Mouse (Mus musculus) lung, embryonic 15.5 days (tissue): ENCODE results near the gene Scmh1. TPM values are rescaled to one million over a fixed set of nuclear protein-coding genes. Genes with fewer than 3 reads are reported as not detected.

Experiments
- ATAC-seq: fragments of 200-750 bp; cut with Nextera tagmentation; 2 replicates; pipeline ENCODE4 v1.8.0; 2017; ENCODE audit warnings: moderate number of reproducible peaks, borderline replicate concordance; ENCODE audit not compliant: low FRiP score, low TSS enrichment; ENCODE audit errors: extremely low read depth
- H3K27ac ChIP-seq: fragments of 300-500 bp; sonication (generic); 2 replicates; pipeline ENCODE4 v1.5.1; 2015; ENCODE audit warnings: moderate library complexity, mild to moderate bottlenecking, inconsistent platforms
- H3K27me3 ChIP-seq: fragments of 300-500 bp; sonication (generic); 2 replicates; pipeline ENCODE4 v1.6.1; 2015; ENCODE audit warnings: inconsistent platforms
- H3K36me3 ChIP-seq: fragments of 300-500 bp; sonication (generic); 2 replicates; pipeline ENCODE4 v1.6.1; 2015; ENCODE audit warnings: inconsistent platforms
- H3K4me1 ChIP-seq: fragments of 300-500 bp; sonication (generic); 2 replicates; pipeline ENCODE4 v1.6.1; 2015; ENCODE audit warnings: inconsistent platforms
- H3K4me2 ChIP-seq: fragments of 300-500 bp; sonication (generic); 2 replicates; pipeline ENCODE4 v1.6.1; 2015; ENCODE audit warnings: inconsistent platforms, mild to moderate bottlenecking, moderate library complexity
- H3K4me3 ChIP-seq: fragments of 300-500 bp; sonication (generic); 2 replicates; pipeline ENCODE4 v1.5.1; 2015; ENCODE audit warnings: mild to moderate bottlenecking, inconsistent platforms
- H3K9ac ChIP-seq: fragments of 300-500 bp; sonication (generic); 2 replicates; pipeline ENCODE4 v1.6.1; 2015; ENCODE audit warnings: inconsistent platforms
- H3K9me3 ChIP-seq: fragments of 300-500 bp; sonication (generic); 2 replicates; pipeline ENCODE4 v1.6.1; 2016; ENCODE audit warnings: inconsistent platforms
- WGBS: fragments of 180-500 bp; shearing (Covaris S2); methylation state at CpG from one replicate; pipeline ENCODE4 v1.1.7; 2015; 5-methylcytosine and 5-hydroxymethylcytosine counted together
- polyA plus RNA-seq: library from polyadenylated mRNA; unstranded; fragments of >200 nt; fragmentation: Nextera tagmentation; extraction: Ambion mirVana; gene quantifications from 2 replicates; pipeline ENCODE4 v1.2.1, GENCODE M21; 2015

The Scmh1 gene
- 34.8 and 43.2 TPM in 2 replicates for polyA plus RNA-seq

DNA sequence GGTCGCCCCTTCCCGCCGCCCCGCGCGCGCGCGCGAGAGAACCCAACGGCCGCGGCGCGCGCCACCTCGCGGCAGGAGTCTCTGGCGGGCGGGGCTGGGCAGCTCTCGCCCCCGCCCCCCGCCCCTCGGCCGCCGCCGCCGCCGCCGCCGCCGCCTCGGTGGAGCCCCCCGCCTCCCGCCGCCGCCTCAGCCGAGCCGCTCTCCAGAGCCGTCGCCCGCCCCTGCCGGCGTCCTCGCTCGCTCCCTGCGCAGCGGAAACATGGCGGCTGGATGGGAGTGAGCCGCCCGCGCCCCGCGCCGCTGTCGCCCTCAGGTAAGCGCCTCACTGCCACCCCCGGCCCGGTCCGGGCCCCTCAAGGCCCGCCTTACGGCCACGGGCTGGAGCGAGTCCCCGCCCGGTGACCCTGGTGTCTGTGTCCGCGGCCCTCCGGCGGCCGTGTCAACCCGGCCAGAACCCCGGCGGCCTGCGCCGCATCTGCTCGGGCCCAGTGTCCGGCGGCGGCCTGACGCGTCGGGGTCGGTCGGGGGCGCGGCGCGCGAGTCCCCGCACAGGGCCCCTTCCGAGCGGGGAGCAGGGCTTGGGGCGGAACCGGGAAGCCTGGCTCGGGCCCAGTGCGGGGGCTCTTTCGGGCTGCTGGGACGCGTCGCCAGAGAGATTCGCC is at the start of gene Scmh1:
Gene Scmh1 (plus strand): TSS at position 138 of the 662 bp plus-strand sequence.
- no peaks in the 10 kb centered on the region for H3K27me3 ChIP-seq
- peak within 1 kb of the TSS; percentile 98 for H3K4me3 ChIP-seq
- peak within 1 kb of the TSS; percentile 97 for H3K9ac ChIP-seq
- ATAC-seq: peak; percentile 79
- no peaks in the 10 kb centered on the region for H3K36me3 ChIP-seq
- peak within 1 kb of the TSS; percentile 64 for H3K4me2 ChIP-seq
- H3K4me1 ChIP-seq: peaks cover 26% of the 10 kb centered on the region
- H3K27ac ChIP-seq: peak within 1 kb of the TSS; percentile 98
- under 1% methylated on average over 87 of the region's 102 CpGs for WGBS
- no peaks in the 10 kb centered on the region for H3K9me3 ChIP-seq

DNA sequence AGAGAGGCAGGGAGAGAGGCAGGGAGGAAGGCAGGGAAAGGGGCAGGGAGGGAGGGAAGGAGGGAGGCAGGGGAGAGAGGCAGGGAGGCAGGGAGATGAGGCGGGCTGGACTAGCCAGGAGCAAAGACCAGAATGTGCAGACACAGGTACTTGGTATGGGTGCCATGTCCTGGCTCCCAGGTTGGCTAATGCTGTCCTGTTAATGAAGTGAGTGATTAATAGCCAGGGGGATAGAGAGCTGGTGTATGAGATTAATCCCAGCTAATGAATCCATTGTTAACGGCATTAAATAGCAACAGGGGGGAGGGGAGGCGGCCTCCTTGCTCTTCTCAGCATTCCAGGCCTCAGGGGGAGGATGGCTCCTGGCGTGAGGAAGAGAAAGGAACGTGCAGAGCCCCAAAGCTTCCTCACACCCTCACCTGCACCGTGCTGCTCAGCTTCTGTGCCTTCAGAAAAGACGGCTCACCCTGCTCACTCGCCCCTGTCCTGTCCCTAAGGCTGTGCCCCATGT is 45.0 kb upstream of the Scmh1 start:
- no peaks in the 10 kb centered on the region for H3K4me1 ChIP-seq
- no peaks in the 10 kb centered on the region for H3K36me3 ChIP-seq
- ATAC-seq: no peak
- peaks cover 19% of the 10 kb centered on the region for H3K27me3 ChIP-seq
- H3K27ac ChIP-seq: no peak overlapping the region
- H3K4me2 ChIP-seq: no peak overlapping the region
- no peaks in the 10 kb centered on the region for H3K9me3 ChIP-seq
- no peak overlapping the region for H3K4me3 ChIP-seq
- no peak overlapping the region for H3K9ac ChIP-seq
- WGBS: 12% methylated on average over 8 of the region's 8 CpGs

DNA sequence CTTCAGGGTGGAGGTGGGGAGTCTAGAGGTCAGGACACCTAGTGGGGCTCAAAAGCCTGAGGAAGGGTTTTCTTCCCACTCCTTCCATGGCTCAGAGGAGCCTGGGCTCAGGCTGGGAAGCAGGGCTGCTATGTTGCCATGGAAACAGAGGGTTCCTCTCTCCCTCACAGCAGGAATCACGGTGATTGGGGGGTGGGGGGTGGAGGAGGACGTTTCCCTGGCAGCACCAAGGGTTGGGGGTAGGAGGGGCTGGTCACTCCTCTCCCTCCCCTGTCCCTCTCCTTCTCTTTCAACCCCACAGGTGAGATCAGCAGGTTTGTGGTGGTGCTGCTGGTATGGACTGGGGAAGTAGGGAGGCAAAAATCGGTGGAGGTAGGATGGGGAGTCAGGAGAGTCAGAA is 40.4 kb upstream of the Scmh1 start:
- no peak overlapping the region for H3K27ac ChIP-seq
- no peak; the same call in 1 of the 2 replicates for ATAC-seq
- H3K4me3 ChIP-seq: no peak overlapping the region
- H3K4me2 ChIP-seq: no peak overlapping the region
- 0% methylated on average over 3 of the region's 3 CpGs for WGBS
- no peaks in the 10 kb centered on the region for H3K9me3 ChIP-seq
- no peaks in the 10 kb centered on the region for H3K36me3 ChIP-seq
- peaks cover 32% of the 10 kb centered on the region for H3K27me3 ChIP-seq
- H3K4me1 ChIP-seq: peaks cover 10% of the 10 kb centered on the region
- H3K9ac ChIP-seq: no peak overlapping the region

- Histone ChIP-seq H3K36me3 (no peaks in the 10 kb centered on the region), H3K27me3 (peaks cover 27% of the 10 kb centered on the region; the same call in 1 of the 2 replicates), H3K9me3 (no peaks in the 10 kb centered on the region), H3K4me2 (no peak overlapping the region), H3K4me3 (no peak overlapping the region), H3K4me1 (peaks cover 15% of the 10 kb centered on the region), H3K27ac (no peak overlapping the region), H3K9ac (no peak overlapping the region)
- WGBS: 27% methylated on average over 5 of the region's 5 CpGs
- no peak for ATAC-seq
These were observed 39.6 kb upstream of the Scmh1 start for GRCm38 (mm10) chr4:120365456-120365855.

- Histone ChIP-seq H3K27me3 (peaks cover 17% of the 10 kb centered on the region; the same call in 1 of the 2 replicates), H3K4me2 (no peak overlapping the region), H3K9ac (no peak overlapping the region), H3K4me1 (peaks cover 15% of the 10 kb centered on the region), H3K9me3 (no peaks in the 10 kb centered on the region), H3K27ac (no peak overlapping the region), H3K4me3 (no peak overlapping the region), H3K36me3 (no peaks in the 10 kb centered on the region)
- ATAC-seq: no peak
- WGBS: 60% methylated on average over 2 of the region's 2 CpGs
These were observed 37.0 kb upstream of the Scmh1 start for GRCm38 (mm10) chr4:120368031-120368430.

- Histone ChIP-seq H3K4me2 (no peak overlapping the region), H3K4me3 (no peak overlapping the region)
- 11% methylated on average over 4 of the region's 4 CpGs for WGBS
These were observed 36.4 kb upstream of the Scmh1 start for GRCm38 (mm10) chr4:120368663-120369062.

DNA sequence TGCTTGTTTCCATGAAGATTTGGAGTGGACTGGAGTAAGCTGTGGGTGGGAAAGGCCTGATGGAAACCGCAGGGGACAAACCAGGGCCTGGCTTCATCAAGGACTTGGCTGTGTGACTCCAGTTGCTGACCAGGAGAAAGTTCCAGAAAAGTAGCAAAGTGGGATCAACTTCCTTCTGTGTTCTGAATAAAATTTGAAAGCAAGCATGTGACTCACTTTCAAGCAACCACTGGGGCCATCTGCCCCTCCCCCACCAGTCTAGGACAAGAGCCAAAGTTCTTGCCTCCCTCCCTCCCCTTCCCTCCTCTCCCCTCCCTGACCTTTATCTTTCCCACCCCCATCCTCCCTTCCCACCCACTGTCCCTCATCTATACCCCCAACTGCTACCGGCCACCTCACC is 35.9 kb upstream of the Scmh1 start:
- 26% methylated on average over 2 of the region's 2 CpGs for whole genome bisulfite sequencing
- Histone ChIP-seq H3K9ac (no peak overlapping the region), H3K4me3 (no peak overlapping the region), H3K4me1 (peaks cover 15% of the 10 kb centered on the region), H3K27me3 (peaks cover 17% of the 10 kb centered on the region; the same call in 1 of the 2 replicates), H3K4me2 (no peak overlapping the region), H3K9me3 (no peaks in the 10 kb centered on the region), H3K36me3 (no peaks in the 10 kb centered on the region), H3K27ac (no peak overlapping the region)
- ATAC-seq: no peak

More at GRCm38 (mm10) chr4:120368663-120369062, 36.4 kb upstream of the Scmh1 start:
- Histone ChIP-seq H3K27ac (no peak overlapping the region), H3K9ac (no peak overlapping the region), H3K27me3 (peaks cover 17% of the 10 kb centered on the region; the same call in 1 of the 2 replicates), H3K4me1 (peaks cover 15% of the 10 kb centered on the region), H3K9me3 (no peaks in the 10 kb centered on the region), H3K36me3 (no peaks in the 10 kb centered on the region)
- no peak for ATAC-seq

GRCm38 (mm10) chr4:120369861-120370366 is 35.2 kb upstream of the Scmh1 start:
- Histone ChIP-seq H3K4me1 (peaks cover 15% of the 10 kb centered on the region), H3K4me3 (peak overlapping the region; percentile 16; the same call in 1 of the 2 replicates), H3K36me3 (no peaks in the 10 kb centered on the region), H3K27me3 (peaks cover 14% of the 10 kb centered on the region; the same call in 1 of the 2 replicates), H3K4me2 (peak overlapping the region; percentile 46), H3K9ac (no peak overlapping the region), H3K27ac (no peak overlapping the region), H3K9me3 (no peaks in the 10 kb centered on the region)
- 32% methylated on average over 10 of the region's 10 CpGs for WGBS
- no peak for ATAC-seq

DNA sequence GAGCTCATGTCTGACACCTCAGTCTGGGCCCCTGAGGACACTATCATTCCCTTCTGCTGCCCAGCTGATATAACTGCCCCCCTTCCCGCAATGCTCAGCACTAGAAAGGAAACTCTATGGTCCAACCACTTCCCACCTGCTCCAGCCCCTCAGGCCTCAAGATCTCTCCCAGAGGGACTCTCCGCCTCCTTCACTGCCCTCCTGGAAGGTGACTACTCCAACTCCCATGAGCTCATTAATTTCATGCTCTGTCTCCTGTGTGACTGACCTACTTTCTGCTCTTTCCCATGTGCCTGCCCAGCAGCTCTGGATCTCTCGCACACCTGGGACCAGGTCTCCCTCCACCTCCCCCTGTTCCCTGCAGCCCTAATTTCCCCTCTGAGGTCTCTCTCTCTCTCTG is 32.2 kb upstream of the Scmh1 start:
- Histone ChIP-seq H3K36me3 (no peaks in the 10 kb centered on the region), H3K4me3 (no peak overlapping the region), H3K4me2 (no peak overlapping the region), H3K27ac (no peak overlapping the region), H3K27me3 (peaks cover 4% of the 10 kb centered on the region; the same call in 1 of the 2 replicates), H3K4me1 (peaks cover 15% of the 10 kb centered on the region), H3K9me3 (no peaks in the 10 kb centered on the region), H3K9ac (no peak overlapping the region)
- no peak for ATAC-seq
- WGBS: 61% methylated on average over 3 of the region's 3 CpGs

DNA sequence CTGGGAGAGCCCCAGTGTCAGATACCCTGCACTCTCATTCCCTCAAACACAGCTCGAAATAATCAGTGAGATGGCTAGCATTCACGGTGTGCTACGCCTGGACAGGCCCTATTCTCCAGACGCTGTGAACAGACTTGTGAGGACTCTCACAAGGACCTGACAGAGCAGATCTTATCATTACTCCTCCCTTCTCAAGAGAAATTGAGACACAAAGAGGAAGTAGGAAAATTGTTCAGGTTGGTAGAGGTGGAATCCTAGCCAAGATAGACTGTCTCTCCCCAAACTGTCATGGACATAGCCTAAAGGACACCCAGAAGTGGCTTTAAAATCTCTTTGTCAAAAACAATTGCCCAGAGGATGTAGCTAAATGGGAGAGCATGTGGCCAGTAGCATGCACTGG is 31.3 kb upstream of the Scmh1 start:
- H3K4me2 ChIP-seq: no peak overlapping the region
- 37% methylated on average over 4 of the region's 4 CpGs for WGBS
- no peak overlapping the region for H3K27ac ChIP-seq
- no peak for ATAC-seq
- no peaks in the 10 kb centered on the region for H3K36me3 ChIP-seq
- no peak overlapping the region for H3K9ac ChIP-seq
- H3K4me3 ChIP-seq: no peak overlapping the region
- H3K4me1 ChIP-seq: peaks cover 14% of the 10 kb centered on the region
- no peaks in the 10 kb centered on the region for H3K9me3 ChIP-seq
- peaks cover 10% of the 10 kb centered on the region for H3K27me3 ChIP-seq

GRCm38 (mm10) chr4:120380811-120381391 is 24.2 kb upstream of the Scmh1 start:
- Histone ChIP-seq H3K27me3 (peaks cover 10% of the 10 kb centered on the region), H3K4me1 (peaks cover 5% of the 10 kb centered on the region), H3K36me3 (no peaks in the 10 kb centered on the region), H3K4me2 (peak overlapping the region; percentile 44), H3K9me3 (no peaks in the 10 kb centered on the region), H3K27ac (no peak overlapping the region), H3K4me3 (peak overlapping the region; percentile 16; the same call in 1 of the 2 replicates), H3K9ac (no peak overlapping the region; the same call in 1 of the 2 replicates)
- 6% methylated on average over 7 of the region's 7 CpGs for WGBS
- peak; percentile 83 for ATAC-seq

DNA sequence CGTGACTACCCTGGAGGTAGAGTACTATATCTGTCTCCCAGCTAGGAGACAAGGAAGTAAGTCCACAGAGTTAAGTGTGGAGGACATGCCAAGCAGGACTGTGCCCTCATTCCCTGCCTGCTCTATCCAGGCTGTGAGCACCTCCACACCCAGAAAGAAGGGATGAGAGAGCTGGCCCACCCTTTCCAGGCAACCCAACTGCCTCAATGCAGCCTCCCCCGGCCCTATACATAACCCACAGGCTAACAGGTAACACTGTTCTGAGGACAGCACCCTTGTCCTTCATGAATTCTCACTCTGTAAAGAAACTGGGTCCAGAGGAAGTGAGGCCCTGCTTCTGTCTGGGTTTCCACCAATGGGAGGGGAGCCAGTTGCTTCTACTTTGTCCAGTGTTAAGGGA is 19.6 kb upstream of the Scmh1 start:
- Histone ChIP-seq H3K4me2 (no peak overlapping the region), H3K27ac (no peak overlapping the region), H3K36me3 (no peaks in the 10 kb centered on the region), H3K4me1 (peaks cover 5% of the 10 kb centered on the region; the same call in 1 of the 2 replicates), H3K27me3 (no peaks in the 10 kb centered on the region), H3K4me3 (no peak overlapping the region), H3K9me3 (no peaks in the 10 kb centered on the region), H3K9ac (no peak overlapping the region)
- WGBS: 85% methylated on average over 2 of the region's 2 CpGs
- no peak for ATAC-seq
